Comparison of ENCODE assay signal across 10 mouse cellular contexts in the genomic region with DNA sequence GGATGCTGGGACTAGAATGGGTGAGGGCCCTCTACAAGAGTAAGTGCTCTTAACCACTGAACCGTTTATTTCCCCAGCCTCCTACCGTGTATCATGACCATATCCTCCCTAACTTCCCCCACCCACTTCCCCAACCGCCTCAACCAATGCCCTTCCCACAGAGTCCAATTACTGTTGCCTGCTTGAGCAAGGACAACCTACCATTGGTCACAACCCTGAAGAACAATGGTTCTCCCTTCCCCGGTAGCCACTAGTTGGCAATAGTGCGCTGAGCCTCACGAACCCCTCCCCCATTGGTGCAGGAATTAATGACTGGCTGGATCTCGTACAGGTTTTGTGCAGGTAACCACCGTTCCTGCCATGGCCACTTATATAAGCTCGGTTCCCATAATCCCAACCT. TPM values are rescaled to one million over a fixed set of nuclear protein-coding genes. Genes with fewer than 3 reads are reported as not detected.
DNase-seq lines count a peak whose midpoint lies in the region; ATAC-seq lines count a peak whose summit lies in the region.
"Had no signal": no experiment of that assay in that cellular context is flagged by ENCODE, and none has a peak within 500 bp of the region (broad histone marks: within the 10 kb centered on the region; RNA-seq: fewer than 3 reads in every experiment).

No protein-coding gene starts in this region.

- ATAC-seq in midbrain, embryonic 13.5 days, result no peak

- no peaks in the 10 kb centered on the region for H3K9me3 ChIP-seq in midbrain, embryonic 13.5 days
- H3K9me3 ChIP-seq: embryonic facial prominence, embryonic 15.5 days; stomach, embryonic 15.5 days had no signal

- H3K4me1 ChIP-seq in midbrain, embryonic 13.5 days (replicated peaks), result 0 out of 2 replicates have a peak, but pooled peaks cover 3% of the 10 kb centered on the region
- H3K4me1 ChIP-seq: embryonic facial prominence, embryonic 15.5 days had no signal

- no peaks in the 10 kb centered on the region for H3K27me3 ChIP-seq in midbrain, embryonic 13.5 days
- H3K27me3 ChIP-seq: embryonic facial prominence, embryonic 15.5 days; stomach, embryonic 15.5 days had no signal

- H3K36me3 ChIP-seq in midbrain, embryonic 13.5 days, result no peaks in the 10 kb centered on the region
- H3K36me3 ChIP-seq: embryonic facial prominence, embryonic 15.5 days; stomach, embryonic 15.5 days had no signal

- WGBS in midbrain, embryonic 13.5 days, result 63% methylated on average over 9 of the region's 9 CpGs

- no peak overlapping the region for H3K4me3 ChIP-seq in midbrain, embryonic 13.5 days (replicated peaks)
- H3K4me3 ChIP-seq: embryonic facial prominence, embryonic 15.5 days; stomach, embryonic 15.5 days had no signal

- no peak overlapping the region for H3K4me2 ChIP-seq in midbrain, embryonic 13.5 days (replicated peaks)
- H3K4me2 ChIP-seq: embryonic facial prominence, embryonic 15.5 days; stomach, embryonic 15.5 days had no signal

- no peak overlapping the region for H3K9ac ChIP-seq in midbrain, embryonic 13.5 days (replicated peaks)
- H3K9ac ChIP-seq: embryonic facial prominence, embryonic 15.5 days; stomach, embryonic 15.5 days had no signal

- peak; percentile 46 to 58 for DNase-seq in cerebellum, postnatal 10 days
- no peak for DNase-seq in cerebellum, adult 18-20 months
- DNase-seq in thymus, postnatal 14 days, result peak; percentile 32
- no peak for DNase-seq in thymus, adult 18-20 months
- peak; percentile 49 to 57 for DNase-seq in lung, adult 18-20 months
- peak; percentile 30 for DNase-seq in yolk sac, embryonic 10.5 days (ENCODE audit: low spot score)
- no peak for DNase-seq in urinary bladder, postnatal 25 days (ENCODE audit: low spot score)

- H3K27ac ChIP-seq in midbrain, embryonic 13.5 days, result no peak overlapping the region
- H3K27ac ChIP-seq: embryonic facial prominence, embryonic 15.5 days; stomach, embryonic 15.5 days had no signal

RNA-seq across cellular contexts. Expression of a gene that starts 19.6 kb away (rescaled TPM):
- 0.54 and 0.55 TPM in 2 replicates for polyA plus RNA-seq in midbrain, embryonic 13.5 days (2015; fragmentation: Nextera tagmentation; extraction: Ambion mirVana)

RNA-seq across cellular contexts. Expression of a gene that starts 28.4 kb away (rescaled TPM):
- 2.5 and 3.9 TPM in 2 replicates for polyA plus RNA-seq in midbrain, embryonic 13.5 days (2015; fragmentation: Nextera tagmentation; extraction: Ambion mirVana)

Comparison
In these comparisons a context has a peak if more than half of its experiments do, and no peak if none do; other contexts are left out.
1. DNase-seq: peak in cerebellum, postnatal 10 days (2 of 2), thymus, postnatal 14 days (single experiment), lung, adult 18-20 months (2 of 2) and yolk sac, embryonic 10.5 days (single experiment); none in cerebellum, adult 18-20 months (0 of 2), thymus, adult 18-20 months (0 of 2) and urinary bladder, postnatal 25 days (single experiment).